Mouse (Mus musculus): Measurements from ENCODE around the gene Parpbp.

DNA sequence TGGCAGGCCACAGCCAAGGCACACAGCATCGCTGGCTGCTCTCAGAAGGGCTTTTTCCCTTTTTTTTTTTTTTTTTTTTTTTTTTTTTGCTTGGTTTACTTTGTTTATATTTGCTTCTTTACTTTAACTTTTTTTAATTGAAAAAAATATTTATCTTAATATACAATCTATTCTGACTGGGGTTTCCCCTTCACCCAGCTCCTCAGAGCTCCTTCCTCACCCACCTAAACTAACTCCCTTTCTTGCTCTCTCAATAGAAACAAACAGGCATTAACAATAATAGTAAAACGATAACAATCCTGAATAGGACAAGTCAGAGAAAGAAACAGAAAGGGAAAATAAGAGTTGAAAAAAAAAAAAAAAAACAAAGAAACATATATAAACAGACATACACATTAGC, 15.4 kb upstream of the Parpbp start:
- TF ChIP-seq CTCF (IDR thresholded peaks at IDR 0.05; ENCODE audit: low read depth) = no peak
- TF ChIP-seq EP300 (IDR thresholded peaks at IDR 0.05; ENCODE audit: low read depth) = no peak
